Mouse (Mus musculus) myocyte (in vitro differentiated cells): ENCODE data around the gene Prkch.

Source experiments
- CEBPB ChIP-seq: IDR thresholded peaks from 2 replicates; pipeline ENCODE4 v1.6.1; 2011; ENCODE audit warnings: mild to moderate bottlenecking, moderate library complexity; ENCODE audit not compliant: poor library complexity, insufficient read depth, severe bottlenecking
- MYOD1 ChIP-seq, 3 experiments: IDR thresholded peaks; one replicate each; pipeline ENCODE4 v1.6.1; 2011; ENCODE audit warnings: control low read depth in 2 of 3, low read depth in 2 of 3, mild to moderate bottlenecking in 2 of 3, moderate library complexity in 1 of 3; ENCODE audit not compliant: insufficient read length in 2 of 3, control insufficient read depth in 1 of 3
- POLR2A ChIP-seq: IDR thresholded peaks from one replicate; pipeline ENCODE4 v1.6.1; 2011; ENCODE audit warnings: low read depth, mild to moderate bottlenecking, control low read depth, moderate library complexity; ENCODE audit not compliant: insufficient read length
- USF1 ChIP-seq: IDR thresholded peaks from one replicate; pipeline ENCODE4 v1.6.1; 2011; ENCODE audit warnings: low read depth, mild to moderate bottlenecking, control low read depth, moderate library complexity

- TF ChIP-seq USF1 (no peak), CEBPB (peak; percentile 59; the same call in 1 of the 2 replicates), POLR2A (no peak), MYOD1 (IDR thresholded peaks at IDR 0.05; ENCODE audit: control insufficient read depth in 1 of 3, insufficient read length in 2 of 3, low read depth in 2 of 3) (peak in 1 of 3 experiments; percentile 67)
These were observed 171.1 kb downstream of the Prkch start for GRCm38 (mm10) chr12:73755646-73756045.
